Mouse (Mus musculus): ENCODE measurements around the gene Mmd2. TPM values are rescaled to one million over a fixed set of nuclear protein-coding genes. Genes with fewer than 3 reads are reported as not detected.

Gene Mmd2
- total RNA-seq, 1 experiment from 2014 or later = 28.5 TPM

DNA sequence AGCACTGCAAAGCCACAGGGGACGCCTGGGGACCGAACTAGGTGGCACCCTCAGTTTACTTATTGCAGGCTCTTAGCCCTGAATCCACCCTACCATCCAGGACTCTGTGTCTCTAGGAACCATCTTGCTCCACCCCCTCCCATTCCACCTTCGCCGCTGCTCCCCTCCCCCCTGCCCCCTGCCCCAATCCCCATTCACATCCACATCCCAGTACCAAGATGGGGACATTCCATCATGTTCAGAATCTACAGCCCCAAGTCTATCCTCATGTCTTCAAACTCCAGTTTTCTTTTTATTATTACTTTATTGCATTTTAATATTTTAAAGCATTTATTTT is 357 bp upstream of the Mmd2 start:
- DNase-seq = no peak

DNA sequence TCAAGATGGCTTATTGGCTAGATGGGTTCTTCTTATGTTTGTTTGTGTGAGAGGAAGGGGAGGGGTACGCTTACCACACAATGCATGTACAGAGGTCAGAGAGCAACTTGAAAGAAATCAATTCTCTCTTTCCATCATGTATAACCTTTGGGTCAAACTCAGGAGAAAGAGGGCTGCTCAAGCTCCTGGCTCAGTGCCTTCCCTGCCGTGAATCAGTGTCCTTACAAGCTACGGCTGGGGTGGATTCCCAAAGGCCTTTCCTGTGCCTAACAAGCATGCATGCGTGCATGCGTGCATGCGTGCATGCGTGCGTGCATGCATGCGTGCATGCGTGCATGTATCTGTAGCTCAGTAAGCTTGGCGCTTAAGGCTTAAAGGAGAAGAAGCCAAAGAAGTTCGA is 3.3 kb downstream of the Mmd2 start:
- DNase-seq = peak; percentile 41

GRCm38 (mm10) chr5:142604379-142604778 is 4.2 kb downstream of the Mmd2 start:
- DNase-seq = peak; percentile 25

DNA sequence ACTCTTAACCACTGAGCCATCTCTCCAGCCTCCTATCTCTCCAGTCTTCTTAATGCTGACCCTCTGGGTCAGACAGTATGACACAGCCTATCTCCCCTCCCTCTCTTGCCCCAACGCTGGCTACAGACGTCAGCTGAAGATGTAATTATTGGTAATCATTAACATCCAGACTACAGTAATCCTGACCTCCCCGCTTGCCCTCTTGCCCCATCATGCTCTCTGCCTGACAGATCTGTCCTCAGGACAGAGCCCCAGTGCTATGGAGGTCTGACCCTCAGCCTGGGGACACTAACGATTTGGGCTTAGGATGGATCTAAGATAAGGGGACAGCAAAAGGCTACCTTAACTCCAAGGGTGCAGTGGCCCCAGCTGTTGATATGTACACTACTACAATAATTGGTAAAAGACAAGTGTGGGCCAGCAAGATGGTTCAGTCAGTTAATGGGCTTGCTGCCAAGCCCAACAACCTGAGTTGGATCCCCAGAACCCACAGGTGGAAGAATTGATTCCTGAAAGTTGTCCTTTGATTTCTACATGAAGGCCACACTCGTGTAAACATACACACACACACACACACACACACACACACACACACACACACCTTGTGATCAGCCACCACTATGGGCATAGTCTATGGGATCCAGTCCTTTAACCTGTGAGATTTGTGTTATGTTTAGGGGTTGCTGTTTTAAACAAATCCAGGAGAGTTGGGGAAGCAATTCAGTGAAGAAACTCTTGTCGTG is 10.8 kb downstream of the Mmd2 start:
- DNase-seq = no peak

DNA sequence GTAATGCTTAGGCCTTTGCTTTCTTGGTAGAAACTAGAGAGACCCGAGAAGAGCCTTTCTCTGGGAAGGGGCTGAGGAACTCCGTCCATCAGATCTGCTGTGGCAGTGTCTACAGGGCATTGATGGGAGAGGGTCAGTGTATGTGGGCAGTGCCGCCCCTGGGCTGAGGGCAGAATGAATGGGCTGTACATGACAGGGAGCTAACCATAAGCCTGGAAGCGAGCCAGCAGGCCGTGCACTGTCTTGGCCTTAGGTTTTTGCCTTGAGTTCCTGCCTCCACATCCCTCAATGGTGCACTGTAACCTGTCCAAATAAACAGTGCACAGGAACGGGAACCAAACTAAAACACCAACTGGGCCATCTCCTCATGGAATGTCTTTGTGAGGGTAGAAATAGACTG is 11.9 kb downstream of the Mmd2 start:
- DNase-seq = no peak

DNA sequence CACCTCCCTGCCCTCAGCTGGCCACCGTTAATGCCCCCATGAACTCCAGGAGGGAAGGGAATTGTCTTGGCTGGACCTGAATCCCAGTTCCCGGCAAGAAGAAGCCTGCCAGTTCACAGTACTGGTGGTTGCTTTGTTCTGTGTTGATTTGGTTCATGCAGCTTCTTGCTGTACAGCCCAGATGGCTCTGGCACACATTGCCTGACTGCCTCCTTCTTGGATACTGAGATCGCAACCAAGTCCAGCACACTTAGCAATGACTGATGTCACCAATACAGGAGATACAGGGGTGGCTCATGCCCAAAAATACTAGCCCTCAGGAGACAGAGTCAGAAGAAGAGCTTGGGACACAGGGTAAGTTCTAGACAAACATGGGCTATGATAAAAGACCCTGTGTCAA is 12.9 kb downstream of the Mmd2 start:
- no peak for DNase-seq

GRCm38 (mm10) chr5:142590953-142591616 is 17.5 kb downstream of the Mmd2 start:
- DNase-seq = no peak

DNA sequence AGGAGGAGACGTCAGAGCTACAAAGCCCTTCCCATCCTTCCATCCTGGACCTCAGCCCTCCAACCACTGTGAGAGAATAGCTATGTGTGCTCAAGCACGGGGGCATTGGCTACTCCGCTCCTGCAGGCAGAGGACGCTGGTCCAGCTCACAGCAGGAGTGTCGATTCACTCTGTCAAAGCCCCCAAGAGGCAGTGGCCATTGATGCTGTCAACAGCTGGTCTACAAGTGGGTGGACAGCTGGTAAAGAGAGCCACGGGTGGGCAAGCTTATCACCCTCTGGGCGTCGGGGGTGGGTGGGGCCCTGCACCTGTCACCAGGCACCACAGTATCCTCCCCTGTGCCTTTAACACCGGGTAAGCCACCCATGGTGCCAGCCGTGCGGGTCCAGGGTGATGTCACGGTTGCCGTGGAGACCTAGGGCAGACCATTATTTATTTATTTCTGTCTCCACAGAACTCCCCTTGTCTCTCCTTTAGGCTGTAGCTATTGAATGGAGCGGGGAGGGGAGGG is 24.9 kb downstream of the Mmd2 start:
- no peak for DNase-seq

DNA sequence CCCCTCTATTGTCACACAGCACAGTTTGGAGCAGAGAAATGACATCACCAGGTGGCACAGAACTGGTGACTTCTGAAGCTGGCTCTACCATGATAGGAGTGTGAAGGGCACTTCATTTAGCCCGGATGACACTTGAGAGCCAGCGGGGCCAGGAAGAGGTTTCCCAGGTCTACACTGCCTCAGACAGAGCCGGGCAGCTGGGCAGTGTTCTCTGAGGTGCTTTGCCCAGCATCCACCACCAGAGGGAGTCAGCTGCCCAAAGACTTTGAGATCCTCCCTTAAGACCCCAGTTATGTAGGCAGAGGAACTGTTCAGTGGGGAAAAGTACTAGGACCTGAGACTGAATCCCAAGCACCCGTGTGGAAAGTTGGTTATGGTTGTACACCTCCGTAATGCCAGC is 27.1 kb downstream of the Mmd2 start:
- peak; percentile 56 for DNase-seq

GRCm38 (mm10) chr5:142578192-142578591 is 30.4 kb downstream of the Mmd2 start:
- no peak for DNase-seq

DNA sequence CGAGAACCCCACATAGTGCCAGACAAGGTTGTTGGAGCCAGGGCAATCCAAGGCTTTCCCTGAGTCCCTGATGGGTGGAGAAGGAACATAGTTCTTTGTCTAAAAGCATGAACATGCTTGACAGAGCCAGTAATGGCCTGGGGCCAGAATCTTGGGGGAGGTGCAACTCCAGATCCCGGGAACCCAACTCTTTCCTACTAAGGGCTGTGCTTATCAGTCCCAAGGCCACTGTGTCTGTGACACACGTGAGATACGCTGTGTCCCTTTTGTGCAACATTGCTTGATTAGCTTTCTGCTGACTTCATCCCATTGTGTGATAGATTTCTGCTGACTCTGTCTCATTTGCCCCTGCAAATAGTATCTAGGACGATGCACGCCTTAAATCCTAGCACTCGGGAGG is 31.8 kb downstream of the Mmd2 start:
- peak; percentile 85 for DNase-seq

DNA sequence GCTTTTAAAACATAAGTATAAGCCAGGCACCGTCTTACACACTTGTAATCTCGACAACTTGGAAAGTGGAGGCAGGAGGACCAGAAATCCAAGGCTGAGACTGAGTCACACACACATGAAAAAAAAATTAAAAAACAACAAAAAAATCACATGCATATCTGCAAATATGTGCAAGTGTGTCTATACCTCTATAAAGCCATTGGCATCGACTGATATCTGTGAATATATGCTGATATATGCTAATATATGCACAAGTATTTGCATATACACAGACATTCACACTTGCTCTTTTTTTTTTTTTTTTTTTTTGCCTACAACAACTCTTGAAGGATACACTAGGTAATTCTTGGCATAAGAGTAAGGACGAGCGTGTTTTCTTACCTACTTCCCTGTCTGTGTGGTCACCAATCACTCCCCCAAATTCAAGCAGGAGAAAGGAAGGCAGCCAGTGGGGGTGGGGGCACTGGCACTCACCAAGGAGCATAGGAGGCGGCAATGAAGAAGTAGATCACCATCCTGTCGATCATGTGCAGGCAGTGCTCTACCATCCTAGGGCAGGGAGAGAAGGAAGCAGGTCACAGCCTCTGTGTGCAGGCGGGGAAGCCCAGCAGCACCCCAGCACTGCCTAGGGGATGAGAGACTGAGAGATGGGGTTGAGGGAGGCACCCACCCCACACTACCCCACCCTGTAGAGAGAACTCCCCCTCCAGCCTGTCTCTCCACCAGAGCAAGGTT is 34.1 kb downstream of the Mmd2 start:
- no peak for DNase-seq

- DNase-seq = no peak
Measured at GRCm38 (mm10) chr5:142564606-142565005, 44.0 kb downstream of the Mmd2 start.

- no peak for DNase-seq
Measured at GRCm38 (mm10) chr5:142560261-142560660, 48.3 kb downstream of the Mmd2 start.

- DNase-seq = peak; percentile 84
Measured at GRCm38 (mm10) chr5:142557397-142558067, 51.1 kb downstream of the Mmd2 start.

DNA sequence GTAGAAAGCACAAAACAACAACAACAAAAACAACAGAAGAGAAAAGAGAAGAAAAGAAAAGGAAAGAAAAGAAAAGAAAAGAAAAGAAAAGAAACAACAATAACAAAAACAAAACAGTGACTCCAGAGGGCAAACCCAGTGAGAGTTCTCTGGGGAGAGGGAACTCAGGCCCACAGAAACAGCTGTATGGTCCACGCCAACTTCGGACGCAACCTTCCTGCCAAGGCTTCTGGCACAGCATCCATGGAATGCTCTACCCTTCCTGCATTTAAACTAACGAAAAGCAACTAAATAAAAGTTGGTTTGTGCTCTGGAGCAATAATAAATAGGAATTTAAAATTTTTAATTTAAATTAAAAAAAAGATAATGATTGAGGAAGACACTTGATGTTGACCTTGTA is 51.9 kb downstream of the Mmd2 start:
- peak; percentile 23 for DNase-seq

DNA sequence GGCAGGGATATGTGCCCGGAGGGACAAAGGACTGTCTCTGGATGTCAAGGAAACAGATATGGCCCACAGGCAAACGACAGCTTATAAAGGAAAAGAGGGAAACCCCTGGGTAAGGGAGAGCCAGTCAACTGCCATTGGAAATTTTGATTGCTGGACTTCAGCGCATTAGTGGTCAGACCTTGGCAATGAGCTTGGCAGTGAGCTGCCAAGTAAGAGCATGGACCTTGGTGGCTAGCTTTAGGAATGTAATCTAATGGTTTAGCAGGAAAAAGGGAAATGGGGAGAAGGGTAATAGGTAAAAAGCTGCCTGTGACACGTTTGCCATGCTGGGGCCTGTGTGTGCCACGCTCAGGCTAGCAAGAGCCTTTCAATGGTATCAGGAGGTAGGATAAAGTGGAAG is 52.7 kb downstream of the Mmd2 start:
- DNase-seq = peak; percentile 24

- DNase-seq = peak; percentile 95
Measured at GRCm38 (mm10) chr5:142550706-142551652, 57.6 kb downstream of the Mmd2 start, which contains the start of gene Radil. Gene Radil, minus strand, starts transcription at chr5:142551098.

- DNase-seq = peak; percentile 15
Measured at GRCm38 (mm10) chr5:142549961-142550705, 58.5 kb downstream of the Mmd2 start.

- DNase-seq = no peak
Measured at GRCm38 (mm10) chr5:142549441-142549840, 59.2 kb downstream of the Mmd2 start.

DNA sequence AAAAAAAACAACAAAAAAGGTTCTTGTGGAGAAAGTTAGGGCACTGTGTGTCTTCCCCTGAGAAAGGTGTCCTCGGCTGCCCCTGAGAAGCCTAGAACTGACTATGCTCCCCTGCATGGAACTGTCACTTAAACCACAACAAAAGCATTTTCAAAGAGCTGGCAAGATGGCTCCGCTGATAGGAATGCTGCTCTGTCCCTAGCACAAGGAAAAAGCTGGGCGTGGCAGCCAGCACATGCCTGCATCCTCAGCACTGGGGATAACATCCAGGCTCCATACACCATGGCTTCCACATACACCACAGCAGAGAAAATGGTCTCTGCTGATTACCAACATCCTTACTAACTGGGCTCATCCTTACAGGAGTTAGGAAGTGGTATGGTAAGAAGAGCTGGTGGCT is 61.5 kb downstream of the Mmd2 start:
- DNase-seq = no peak

Data from adrenal gland, postnatal 25 days (tissue).